Mouse (Mus musculus): ENCODE data around the gene Slc6a14.

Gene Slc6a14

DNA sequence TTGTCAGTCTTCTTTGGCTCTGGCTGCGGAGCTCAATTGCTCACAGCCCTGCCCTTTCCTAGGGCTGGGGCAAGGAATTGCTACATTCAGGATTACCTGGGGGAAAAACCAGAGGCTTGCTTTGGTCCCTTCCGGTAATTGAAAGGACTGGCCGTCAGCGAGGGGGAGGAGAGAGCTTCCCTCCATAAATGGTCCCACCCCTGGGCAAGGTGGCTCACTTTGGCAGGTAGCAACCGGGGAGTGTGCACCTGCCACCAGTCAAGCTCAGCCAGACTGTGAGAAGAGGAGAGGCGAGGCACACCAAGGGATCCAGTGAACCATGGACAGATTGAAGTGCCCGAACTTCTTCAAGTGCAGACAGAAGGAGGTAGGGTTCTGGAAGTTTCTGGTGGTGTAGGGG, at the start of gene Slc6a14:
Gene Slc6a14 (plus strand): TSS at position 68 of the 400 bp plus-strand sequence.
- no peak for DNase-seq (ENCODE audit: low spot score in 2 of 2)

DNA sequence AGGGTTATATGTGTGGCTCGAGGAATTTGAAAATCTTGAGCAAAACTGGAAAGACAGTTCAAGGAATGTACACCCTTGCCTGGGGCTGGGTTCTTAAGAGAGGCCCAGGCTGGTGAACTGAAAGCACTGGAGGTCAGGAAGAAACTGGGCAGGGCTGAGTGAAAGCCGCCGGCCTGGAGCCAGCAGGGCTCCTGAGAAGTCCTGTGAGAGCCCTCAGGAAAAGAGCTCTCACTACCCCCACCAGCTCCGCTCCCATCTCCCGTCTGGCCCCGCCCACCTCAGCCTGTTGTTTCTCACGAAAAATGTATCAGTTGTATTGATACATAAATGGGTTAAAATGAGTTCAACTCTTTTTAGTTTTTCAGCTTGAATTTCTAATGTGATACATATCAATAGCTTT, 43.8 kb upstream of the Slc6a14 start:
- no peak for DNase-seq (ENCODE audit: low spot score in 2 of 2)

GRCm38 (mm10) chrX:21695220-21695619, 19.5 kb upstream of the Slc6a14 start:
- no peak for DNase-seq (ENCODE audit: low spot score in 2 of 2)

DNA sequence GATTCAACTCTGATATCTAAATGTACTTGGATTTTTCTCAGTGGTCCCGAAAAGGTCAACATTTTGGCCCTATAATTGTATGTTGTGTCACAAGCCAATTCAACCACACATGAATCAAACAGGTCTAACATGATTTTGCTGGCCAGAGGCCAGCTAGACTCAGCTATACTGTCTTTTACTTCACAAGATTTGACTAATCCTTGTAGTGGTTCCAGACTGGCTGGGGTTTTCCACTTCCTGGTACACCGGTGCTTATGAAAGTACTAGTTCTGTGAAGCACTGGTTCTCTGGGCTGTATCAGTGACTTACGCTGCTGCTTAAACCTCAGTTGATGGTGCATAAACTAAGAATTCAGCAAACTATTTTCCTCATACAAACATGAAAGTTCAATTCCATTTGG, 19.0 kb upstream of the Slc6a14 start:
- DNase-seq (ENCODE audit: low spot score in 2 of 2), result no peak

DNA sequence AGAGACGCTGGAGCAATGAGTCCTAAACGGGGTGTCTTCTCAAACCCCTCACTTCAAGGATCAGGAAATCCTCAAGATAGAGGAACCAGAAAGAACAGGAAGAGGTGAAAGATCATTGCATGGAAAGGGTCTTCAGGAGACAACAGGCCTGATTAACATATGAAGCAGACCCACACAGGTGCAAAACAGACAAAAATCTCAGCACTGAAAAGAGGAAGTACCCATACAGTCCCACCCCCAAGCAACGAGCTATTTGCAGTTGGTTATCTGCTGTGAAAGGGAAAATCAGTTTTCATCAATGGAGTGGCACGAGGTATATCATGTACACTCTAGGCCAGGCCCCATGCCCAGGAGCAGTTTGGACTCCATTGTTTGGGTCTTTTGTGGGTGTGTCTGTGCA, 13.1 kb upstream of the Slc6a14 start:
- DNase-seq (ENCODE audit: low spot score in 2 of 2), result no peak

GRCm38 (mm10) chrX:21704470-21704869, 10.2 kb upstream of the Slc6a14 start:
- no peak for DNase-seq (ENCODE audit: low spot score in 2 of 2)

- DNase-seq (ENCODE audit: low spot score in 2 of 2), result no peak
Observed at GRCm38 (mm10) chrX:21715293-21715692, 597 bp downstream of the Slc6a14 start.

DNA sequence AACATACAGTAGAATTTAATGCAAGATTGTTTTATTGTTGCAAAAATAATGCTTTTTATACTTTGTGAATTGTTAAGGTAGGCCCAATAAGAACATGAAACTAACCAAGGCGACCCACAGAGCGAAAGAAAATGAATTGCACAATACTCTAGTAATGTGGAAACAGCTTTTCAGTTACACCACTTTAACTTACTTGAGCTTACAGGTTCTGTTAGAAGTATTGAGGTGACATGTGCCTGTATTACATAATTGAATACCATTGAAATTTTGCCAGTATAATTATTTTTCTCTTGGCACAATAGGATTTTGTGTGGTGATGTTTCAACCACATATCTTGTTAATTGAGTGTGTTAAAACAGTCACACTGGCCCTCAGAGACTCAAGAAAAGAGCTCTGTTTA, 2.2 kb downstream of the Slc6a14 start:
- no peak for DNase-seq (ENCODE audit: low spot score in 2 of 2)

- DNase-seq (ENCODE audit: low spot score in 2 of 2), result no peak
Observed at GRCm38 (mm10) chrX:21744997-21745396, 30.3 kb downstream of the Slc6a14 start, which contains the start of gene Gm28269. Gm28269 (minus strand) TSS chrX:21745097.

Measured in frontal cortex, postnatal 10 days (tissue).